Mouse (Mus musculus) midbrain, embryonic 11.5 days (tissue): ENCODE measurements around the gene Tubgcp2. TPM values are rescaled to one million over a fixed set of nuclear protein-coding genes. Genes with fewer than 3 reads are reported as not detected.

Source experiments
- ATAC-seq: fragments of 200-750 bp; cut with Nextera tagmentation; 2 replicates; pipeline ENCODE4 v1.8.0; 2017; ENCODE audit warnings: moderate TSS enrichment, moderate library complexity; ENCODE audit not compliant: low FRiP score
- DNase-seq: peaks from one replicate; pipeline ENCODE4 v3.0.0; 2015; ENCODE audit warnings: low spot score; ENCODE audit errors: missing footprints
- H3K27ac ChIP-seq: fragments of 300-500 bp; sonication (generic); 2 replicates; pipeline ENCODE4 v1.5.1; 2014; ENCODE audit warnings: low read depth, low read length
- H3K27me3 ChIP-seq: fragments of 300-500 bp; sonication (generic); 2 replicates; pipeline ENCODE4 v1.6.1; 2014; ENCODE audit warnings: mild to moderate bottlenecking, low read length, moderate library complexity, mixed read lengths; ENCODE audit not compliant: control insufficient read depth, insufficient read depth
- H3K36me3 ChIP-seq: fragments of 300-500 bp; sonication (generic); 2 replicates; pipeline ENCODE4 v1.6.1; 2014; ENCODE audit warnings: mild to moderate bottlenecking, low read length, moderate library complexity, mixed read lengths; ENCODE audit not compliant: control insufficient read depth, insufficient read depth
- H3K4me1 ChIP-seq: fragments of 300-500 bp; sonication (generic); 2 replicates; pipeline ENCODE4 v1.6.1; 2014; ENCODE audit warnings: low read length; ENCODE audit not compliant: control insufficient read depth, insufficient read depth
- H3K4me2 ChIP-seq: fragments of 300-500 bp; sonication (generic); 2 replicates; pipeline ENCODE4 v1.6.1; 2014; ENCODE audit warnings: mild to moderate bottlenecking, moderate library complexity
- H3K4me3 ChIP-seq: fragments of 300-500 bp; sonication (generic); 2 replicates; pipeline ENCODE4 v1.5.1; 2014; ENCODE audit warnings: low read depth, low read length
- H3K9ac ChIP-seq: fragments of 300-500 bp; sonication (generic); 2 replicates; pipeline ENCODE4 v1.6.1; 2014; ENCODE audit warnings: low read length
- H3K9me3 ChIP-seq: fragments of 300-500 bp; sonication (generic); 2 replicates; pipeline ENCODE4 v1.6.1; 2016; ENCODE audit warnings: low read length; ENCODE audit not compliant: control insufficient read depth
- WGBS: fragments of 180-500 bp; shearing (Covaris S2); extraction: QIAGEN DNeasy Blood & Tissue Kit; methylation state at CpG from one replicate; pipeline ENCODE4 v1.1.7; 2014; 5-methylcytosine and 5-hydroxymethylcytosine counted together
- polyA plus RNA-seq: library from polyadenylated mRNA; unstranded; fragments of >200 nt; fragmentation: Nextera tagmentation; extraction: Ambion mirVana; gene quantifications from 2 replicates; pipeline ENCODE4 v1.2.1, GENCODE M21; 2014

Gene Tubgcp2
- polyA plus RNA-seq, 1 experiment from 2014 or later = 58.9 TPM

DNA sequence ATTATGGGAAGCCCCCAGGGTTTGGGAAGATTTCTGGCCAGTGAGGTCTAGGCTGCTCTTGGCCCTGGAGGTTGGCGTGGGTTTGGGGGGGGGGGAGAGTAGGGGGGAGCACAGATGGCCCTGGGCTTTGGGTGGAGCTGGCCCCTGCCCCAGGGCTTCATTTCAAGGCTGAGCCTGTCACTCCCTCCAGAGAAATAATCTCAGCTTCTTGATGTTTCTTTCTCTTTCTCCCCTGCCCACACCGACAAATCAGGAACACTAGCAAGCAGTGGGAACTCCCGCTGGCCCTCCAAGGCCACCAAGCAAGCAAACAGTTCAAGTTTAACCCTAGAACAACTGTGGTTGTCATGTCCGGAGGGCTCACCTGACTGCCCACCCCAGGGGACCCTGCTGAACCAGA lies 72.7 kb downstream of the Tubgcp2 start:
- no peaks in the 10 kb centered on the region for H3K36me3 ChIP-seq
- H3K27ac ChIP-seq = no peak overlapping the region
- no peak for ATAC-seq
- no peak overlapping the region for H3K4me2 ChIP-seq
- no peak overlapping the region for H3K4me3 ChIP-seq
- 0 out of 2 replicates have a peak, but pooled peaks cover 2% of the 10 kb centered on the region for H3K27me3 ChIP-seq
- H3K9ac ChIP-seq = no peak overlapping the region
- peak; percentile 35 for DNase-seq
- 70% methylated on average over 4 of the region's 4 CpGs for WGBS
- H3K4me1 ChIP-seq = no peaks in the 10 kb centered on the region
- H3K9me3 ChIP-seq = no peaks in the 10 kb centered on the region

DNA sequence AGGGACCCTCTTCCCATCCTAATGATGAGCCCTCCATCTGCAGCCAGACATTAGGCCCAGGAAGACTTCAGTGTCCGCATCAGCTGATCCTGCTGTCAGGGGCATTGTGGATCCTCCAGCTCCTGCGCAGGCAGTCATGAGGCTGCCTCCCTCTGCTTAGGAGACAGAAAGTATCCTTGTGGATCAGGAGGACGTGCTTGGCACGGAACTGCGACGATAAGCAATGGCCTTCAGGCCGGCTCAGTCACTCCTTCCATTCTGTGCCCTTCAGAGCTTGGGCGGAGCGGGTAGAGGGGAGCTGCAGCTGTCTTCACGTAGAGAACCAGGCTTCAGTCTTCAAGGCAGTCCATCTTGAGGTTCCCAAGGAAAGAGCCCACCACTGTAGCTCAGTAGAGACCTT lies 75.3 kb downstream of the Tubgcp2 start:
- 85% methylated on average over 10 of the region's 10 CpGs for WGBS
- ATAC-seq (no peak), DNase-seq (no peak)
- H3K27ac ChIP-seq = no peak overlapping the region
- H3K4me2 ChIP-seq = no peak overlapping the region
- no peaks in the 10 kb centered on the region for H3K4me1 ChIP-seq
- H3K9ac ChIP-seq = no peak overlapping the region
- H3K27me3 ChIP-seq = no peaks in the 10 kb centered on the region
- H3K4me3 ChIP-seq = no peak overlapping the region
- no peaks in the 10 kb centered on the region for H3K36me3 ChIP-seq
- H3K9me3 ChIP-seq = no peaks in the 10 kb centered on the region

DNA sequence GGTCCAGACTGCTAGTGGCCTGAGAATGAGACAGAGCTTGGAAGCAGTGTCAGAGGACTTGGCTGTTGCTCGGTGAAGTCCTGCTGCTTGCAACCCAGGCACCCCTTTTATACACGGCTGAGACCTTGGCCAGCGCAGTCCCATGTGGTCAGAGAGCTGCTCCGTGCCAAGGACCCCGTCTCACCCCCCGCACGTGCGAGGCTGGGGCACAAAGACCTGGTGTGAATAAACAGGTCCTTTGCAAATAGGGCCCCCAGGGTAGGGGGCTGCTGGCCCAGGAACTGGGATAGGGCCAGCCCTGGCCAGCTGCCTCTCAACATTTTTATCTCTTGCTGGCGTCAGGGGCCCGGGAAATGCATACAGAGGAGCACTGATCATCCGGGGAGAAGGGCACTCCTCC lies 78.5 kb downstream of the Tubgcp2 start:
- Histone ChIP-seq H3K4me1 (no peaks in the 10 kb centered on the region), H3K27me3 (no peaks in the 10 kb centered on the region), H3K4me2 (no peak overlapping the region), H3K36me3 (no peaks in the 10 kb centered on the region), H3K9ac (no peak overlapping the region), H3K4me3 (no peak overlapping the region), H3K9me3 (no peaks in the 10 kb centered on the region), H3K27ac (no peak overlapping the region)
- DNase-seq (no peak), ATAC-seq (no peak)
- WGBS = 43% methylated on average over 11 of the region's 11 CpGs

DNA sequence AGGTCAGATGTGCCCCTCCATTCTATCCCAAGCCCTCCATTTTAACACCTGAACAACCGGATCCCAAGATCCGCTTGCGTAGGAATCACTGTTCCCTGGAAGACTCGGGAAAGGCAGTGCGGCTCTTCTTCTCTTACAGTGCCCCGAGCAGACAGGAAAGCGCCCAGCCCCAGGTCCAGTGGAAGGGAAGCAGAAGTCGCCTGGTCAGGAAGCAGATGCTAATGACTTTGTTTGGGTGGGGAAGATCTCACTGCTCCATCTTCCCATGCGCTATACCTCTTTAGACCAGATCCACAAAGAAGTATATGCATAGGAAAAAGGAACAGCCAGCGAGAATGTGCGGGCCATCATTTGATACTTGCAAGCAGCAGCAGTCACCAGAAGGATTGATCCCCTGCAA lies 79.0 kb downstream of the Tubgcp2 start:
- no peaks in the 10 kb centered on the region for H3K9me3 ChIP-seq
- no peak overlapping the region for H3K27ac ChIP-seq
- no peak for DNase-seq
- no peak overlapping the region for H3K4me3 ChIP-seq
- H3K9ac ChIP-seq = no peak overlapping the region
- no peaks in the 10 kb centered on the region for H3K4me1 ChIP-seq
- ATAC-seq = no peak
- H3K36me3 ChIP-seq = no peaks in the 10 kb centered on the region
- H3K4me2 ChIP-seq = no peak overlapping the region
- H3K27me3 ChIP-seq = no peaks in the 10 kb centered on the region
- 63% methylated on average over 11 of the region's 11 CpGs for WGBS

DNA sequence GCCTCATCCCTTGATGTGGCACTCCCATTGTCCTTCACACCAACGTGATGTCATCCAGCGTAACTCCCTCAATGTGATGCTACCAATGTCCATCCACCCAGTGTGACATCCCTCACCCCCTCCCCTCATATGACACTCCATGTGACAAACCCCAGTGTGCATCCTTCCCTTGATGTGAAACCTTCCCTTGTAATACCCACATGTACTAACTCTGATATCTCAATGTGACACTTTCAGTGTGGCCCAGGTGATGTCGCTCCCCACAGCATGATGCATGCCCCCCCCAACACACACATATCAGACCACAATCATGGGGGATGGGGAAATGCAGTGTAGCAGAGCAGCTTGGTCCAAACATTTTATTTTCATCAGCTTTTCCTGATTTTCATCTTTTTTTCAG lies 79.8 kb downstream of the Tubgcp2 start:
- DNase-seq = no peak
- 83% methylated on average over 3 of the region's 3 CpGs for WGBS
- ATAC-seq = no peak
- Histone ChIP-seq H3K27me3 (no peaks in the 10 kb centered on the region), H3K4me3 (no peak overlapping the region), H3K9ac (no peak overlapping the region), H3K36me3 (no peaks in the 10 kb centered on the region), H3K4me1 (peaks cover 4% of the 10 kb centered on the region; the same call in 1 of the 2 replicates), H3K9me3 (no peaks in the 10 kb centered on the region), H3K27ac (no peak overlapping the region), H3K4me2 (no peak overlapping the region)

DNA sequence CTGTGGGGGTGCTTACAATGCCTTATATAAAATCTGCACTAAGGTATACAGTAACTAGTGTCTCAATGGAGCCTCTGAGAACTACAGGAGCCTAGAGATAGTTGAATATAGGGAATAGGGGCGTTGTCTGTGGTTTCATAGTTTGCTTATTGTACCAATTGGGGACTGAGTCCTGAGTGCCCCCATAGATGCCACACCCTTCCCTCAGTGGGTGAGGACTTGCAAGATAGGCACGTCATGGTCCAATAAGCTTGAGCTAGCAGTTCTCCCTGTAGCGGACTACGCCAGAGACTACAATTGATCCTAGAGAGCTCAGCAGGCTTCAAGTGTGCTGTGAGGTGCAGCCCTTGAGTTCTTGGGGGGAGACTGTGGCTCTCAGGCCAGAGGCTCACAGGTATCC lies 81.0 kb downstream of the Tubgcp2 start:
- no peak for ATAC-seq
- H3K36me3 ChIP-seq = no peaks in the 10 kb centered on the region
- DNase-seq = no peak
- no peak overlapping the region for H3K27ac ChIP-seq
- peaks cover 9% of the 10 kb centered on the region for H3K4me1 ChIP-seq
- WGBS = 72% methylated on average over 4 of the region's 4 CpGs
- no peak overlapping the region for H3K4me3 ChIP-seq
- H3K9me3 ChIP-seq = no peaks in the 10 kb centered on the region
- no peak overlapping the region for H3K9ac ChIP-seq
- H3K4me2 ChIP-seq = no peak overlapping the region
- H3K27me3 ChIP-seq = 0 out of 2 replicates have a peak, but pooled peaks cover 2% of the 10 kb centered on the region

DNA sequence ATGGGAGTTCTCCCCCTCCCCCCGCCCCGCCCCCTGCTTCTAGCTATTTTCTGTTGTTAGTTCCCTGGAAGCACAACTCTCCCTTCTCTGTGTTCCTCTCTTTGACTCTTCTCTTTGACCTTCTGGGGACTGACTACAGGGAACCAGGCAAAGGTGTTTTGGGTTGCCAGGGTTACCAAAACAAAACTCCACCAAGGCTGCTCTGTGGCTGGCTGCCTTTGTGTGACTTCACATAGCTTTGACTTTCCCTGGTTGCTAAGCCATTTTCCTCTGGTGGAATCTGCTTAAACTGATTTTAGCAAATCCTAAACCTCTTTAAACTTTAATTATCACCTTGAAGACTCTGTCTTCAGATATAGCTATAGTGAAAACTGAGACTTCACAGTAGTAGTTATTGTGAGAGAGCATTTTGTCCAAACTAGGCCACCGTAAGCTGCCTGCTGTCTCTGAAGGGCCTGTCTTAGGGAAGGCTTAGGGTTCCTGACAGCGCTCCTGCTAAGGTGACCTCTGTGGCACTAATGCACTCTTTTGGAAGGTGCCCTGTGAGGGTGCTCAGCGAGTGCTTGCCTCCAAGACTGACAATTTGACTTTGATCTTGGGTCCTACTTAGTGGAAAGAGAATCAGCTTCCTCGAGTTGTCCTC lies 84.4 kb downstream of the Tubgcp2 start:
- DNase-seq (peak; percentile 88), ATAC-seq (no peak)
- 34% methylated on average over 6 of the region's 6 CpGs for WGBS
- H3K27ac ChIP-seq = no peak overlapping the region
- H3K9me3 ChIP-seq = no peaks in the 10 kb centered on the region
- H3K4me1 ChIP-seq = peaks cover 12% of the 10 kb centered on the region
- no peak overlapping the region for H3K4me2 ChIP-seq
- H3K27me3 ChIP-seq = peaks cover 28% of the 10 kb centered on the region
- no peak overlapping the region for H3K9ac ChIP-seq
- H3K36me3 ChIP-seq = no peaks in the 10 kb centered on the region
- H3K4me3 ChIP-seq = no peak overlapping the region

DNA sequence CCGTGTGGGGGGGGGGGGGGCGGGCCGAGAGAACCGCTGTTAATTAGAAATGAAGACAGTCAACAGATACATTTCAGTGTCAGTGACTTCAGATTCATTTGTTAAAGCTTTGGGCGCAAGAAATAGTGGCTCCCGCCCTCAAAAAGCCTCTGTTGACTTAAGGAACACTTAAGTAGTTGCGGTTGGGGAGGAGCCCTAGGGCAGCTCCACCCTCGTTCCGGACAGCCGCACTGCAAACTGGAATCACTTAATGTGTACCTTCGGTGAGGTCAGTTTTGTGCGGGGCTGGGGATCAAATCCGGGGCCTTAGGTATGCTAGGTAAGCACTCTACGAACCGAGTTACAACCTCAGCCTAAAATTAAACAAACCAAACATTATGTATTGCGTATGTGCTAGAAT lies 85.4 kb downstream of the Tubgcp2 start:
- ATAC-seq (no peak), DNase-seq (no peak)
- Histone ChIP-seq H3K9ac (peak overlapping the region; percentile 41; the same call in 1 of the 2 replicates), H3K27ac (no peak overlapping the region), H3K4me3 (peak overlapping the region; percentile 30), H3K4me1 (peaks cover 12% of the 10 kb centered on the region), H3K4me2 (peak overlapping the region; percentile 74), H3K9me3 (no peaks in the 10 kb centered on the region), H3K36me3 (no peaks in the 10 kb centered on the region), H3K27me3 (peaks cover 38% of the 10 kb centered on the region)
- WGBS = 4% methylated on average over 16 of the region's 16 CpGs

DNA sequence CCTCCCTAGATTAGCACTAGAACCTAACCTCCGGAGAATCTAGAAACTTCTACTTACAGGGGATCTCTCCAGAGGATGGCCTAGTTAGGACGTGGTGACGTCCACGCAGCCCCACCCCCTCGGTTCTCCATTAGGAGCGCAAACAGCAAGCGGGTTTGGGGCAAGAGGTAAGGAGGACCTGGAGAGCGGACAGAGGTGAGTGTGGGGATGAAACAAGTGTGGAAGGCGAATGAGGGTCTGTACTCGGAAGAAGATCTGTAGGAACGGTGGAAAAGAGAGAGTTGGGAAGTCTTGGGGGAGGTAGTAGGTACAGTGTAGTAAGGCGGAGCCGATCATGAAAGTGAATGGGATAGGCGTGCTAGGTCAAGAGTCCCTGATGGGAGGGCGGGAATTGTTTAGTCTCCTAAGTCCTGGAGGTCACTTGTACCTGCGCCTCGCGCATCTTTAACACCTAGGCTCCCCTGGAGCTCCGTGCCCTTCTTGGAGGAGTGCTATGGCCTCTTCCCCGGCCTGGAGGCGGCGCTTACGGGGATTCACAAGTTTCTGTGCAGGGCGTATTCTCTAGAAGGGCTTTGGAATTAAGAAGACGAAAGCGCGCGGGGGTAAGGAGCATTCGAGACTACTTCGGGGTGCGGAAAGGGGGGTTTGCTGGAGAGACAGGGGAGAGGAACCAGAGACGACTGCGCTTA lies 86.0 kb downstream of the Tubgcp2 start:
- Histone ChIP-seq H3K4me3 (peak overlapping the region; percentile 30), H3K4me1 (peaks cover 12% of the 10 kb centered on the region), H3K27me3 (peaks cover 45% of the 10 kb centered on the region), H3K9me3 (no peaks in the 10 kb centered on the region), H3K9ac (peak overlapping the region; percentile 41), H3K27ac (no peak overlapping the region), H3K36me3 (no peaks in the 10 kb centered on the region), H3K4me2 (peak overlapping the region; percentile 74)
- ATAC-seq = peak; percentile 78
- peak; percentile 97 for DNase-seq
- under 1% methylated on average over 33 of the region's 33 CpGs for WGBS
